Mouse (Mus musculus) hindbrain, embryonic 16.5 days (tissue): ENCODE measurements around the gene Trappc6b. TPM values are rescaled to one million over a fixed set of nuclear protein-coding genes. Genes with fewer than 3 reads are reported as not detected.
A peak's percentile ranks its signal among the peaks of the same experiment; 100 is the strongest.

Source experiments
- ATAC-seq: fragments of 200-750 bp; cut with Nextera tagmentation; 2 replicates; pipeline ENCODE4 v1.8.0; 2017; ENCODE audit warnings: moderate TSS enrichment, moderate library complexity
- H3K27ac ChIP-seq: fragments of 300-500 bp; sonication (generic); 2 replicates; pipeline ENCODE4 v1.5.1; 2014; ENCODE audit warnings: low read depth, mild to moderate bottlenecking, control low read depth, low read length, moderate library complexity
- H3K27me3 ChIP-seq: fragments of 300-500 bp; sonication (generic); replicated peaks from 2 replicates; pipeline ENCODE4 v1.6.1; 2014; ENCODE audit warnings: low read length; ENCODE audit not compliant: control insufficient read depth, insufficient read depth
- H3K36me3 ChIP-seq: fragments of 300-500 bp; sonication (generic); 2 replicates; pipeline ENCODE4 v1.6.1; 2014; ENCODE audit warnings: mild to moderate bottlenecking, low read length, moderate library complexity, mixed read lengths; ENCODE audit not compliant: control insufficient read depth, insufficient read depth
- H3K4me1 ChIP-seq: fragments of 300-500 bp; sonication (generic); 2 replicates; pipeline ENCODE4 v1.6.1; 2014; ENCODE audit warnings: low read depth, low read length; ENCODE audit not compliant: control insufficient read depth, insufficient read depth
- H3K4me2 ChIP-seq: fragments of 300-500 bp; sonication (generic); 2 replicates; pipeline ENCODE4 v1.6.1; 2014; ENCODE audit warnings: mild to moderate bottlenecking, low read length, control low read depth, moderate library complexity
- H3K4me3 ChIP-seq: fragments of 300-500 bp; sonication (generic); 2 replicates; pipeline ENCODE4 v1.5.1; 2014; ENCODE audit warnings: mild to moderate bottlenecking, low read length, control low read depth, moderate library complexity
- H3K9ac ChIP-seq: fragments of 300-500 bp; sonication (generic); 2 replicates; pipeline ENCODE4 v1.6.1; 2014; ENCODE audit warnings: low read depth, mild to moderate bottlenecking, control low read depth, low read length, moderate library complexity
- H3K9me3 ChIP-seq: fragments of 300-500 bp; sonication (generic); 2 replicates; pipeline ENCODE4 v1.6.1; 2014; ENCODE audit warnings: mild to moderate bottlenecking, low read length, moderate library complexity; ENCODE audit not compliant: control insufficient read depth
- WGBS: fragments of 180-500 bp; shearing (Covaris S2); extraction: QIAGEN DNeasy Blood & Tissue Kit; methylation state at CpG from one replicate; pipeline ENCODE4 v1.1.7; 2014; 5-methylcytosine and 5-hydroxymethylcytosine counted together
- polyA plus RNA-seq: library from polyadenylated mRNA; unstranded; fragments of >200 nt; fragmentation: Nextera tagmentation; extraction: Ambion mirVana; gene quantifications from 2 replicates; pipeline ENCODE4 v1.2.1, GENCODE M21; 2015

The Trappc6b gene
- polyA plus RNA-seq, 1 experiment from 2014 or later = 173 TPM

DNA sequence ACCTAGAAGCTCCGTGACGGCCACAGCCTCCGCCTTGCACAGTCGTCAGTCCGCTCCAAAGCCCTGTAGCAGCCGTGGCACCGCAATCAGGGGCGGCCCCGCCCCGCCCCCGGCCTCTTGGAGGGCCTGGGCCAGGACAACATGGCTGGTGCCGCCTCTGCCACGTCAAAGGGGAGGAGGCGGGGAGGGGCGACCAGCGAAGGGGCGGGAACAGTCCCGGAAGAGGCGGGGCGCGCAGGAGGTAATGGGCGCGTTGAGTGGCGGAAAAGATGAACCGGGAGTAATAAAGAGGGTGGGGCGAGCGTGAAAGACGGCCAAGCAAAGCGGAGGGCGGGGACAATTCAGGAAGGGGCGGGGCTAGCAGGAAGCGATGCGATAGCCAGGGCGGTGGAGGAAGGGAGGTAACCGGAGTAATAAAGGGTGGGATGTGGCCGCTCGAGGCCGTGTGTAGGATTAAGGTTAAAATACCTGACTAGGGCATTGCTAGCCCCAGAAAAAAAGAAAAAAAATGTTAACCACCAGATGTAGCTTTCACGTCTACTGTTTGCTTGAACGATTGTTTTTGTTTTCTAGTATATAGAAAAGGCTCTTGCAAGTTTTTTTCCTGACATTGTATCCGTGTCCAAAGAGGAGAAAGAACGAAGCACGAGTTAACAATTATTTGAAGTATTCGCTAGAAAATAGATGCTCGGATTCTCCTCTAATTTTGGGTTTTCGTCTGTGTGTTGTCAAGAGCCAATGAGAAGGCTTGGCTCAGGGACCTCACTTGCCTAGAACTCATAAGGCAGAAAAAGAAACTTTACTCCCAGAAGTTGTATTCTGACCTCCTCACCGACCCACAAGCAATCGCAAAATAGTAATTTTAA is 49.2 kb downstream of the Trappc6b start, which contains the start of gene Sec23a:
Gene Sec23a, minus strand, starts transcription at position 174 of the 866 bp plus-strand sequence.
- H3K4me2 ChIP-seq = peak within 1 kb of the TSS; percentile 84
- H3K36me3 ChIP-seq = no peaks in the 10 kb centered on the region
- H3K4me1 ChIP-seq = peaks cover 25% of the 10 kb centered on the region
- peak within 1 kb of the TSS; percentile 91 for H3K27ac ChIP-seq
- H3K9ac ChIP-seq = peak within 1 kb of the TSS; percentile 92
- under 1% methylated on average over 48 of the region's 48 CpGs for WGBS
- peak; percentile 97 for ATAC-seq
- no peaks in the 10 kb centered on the region for H3K27me3 ChIP-seq
- peak within 1 kb of the TSS; percentile 89 for H3K4me3 ChIP-seq
- no peaks in the 10 kb centered on the region for H3K9me3 ChIP-seq

DNA sequence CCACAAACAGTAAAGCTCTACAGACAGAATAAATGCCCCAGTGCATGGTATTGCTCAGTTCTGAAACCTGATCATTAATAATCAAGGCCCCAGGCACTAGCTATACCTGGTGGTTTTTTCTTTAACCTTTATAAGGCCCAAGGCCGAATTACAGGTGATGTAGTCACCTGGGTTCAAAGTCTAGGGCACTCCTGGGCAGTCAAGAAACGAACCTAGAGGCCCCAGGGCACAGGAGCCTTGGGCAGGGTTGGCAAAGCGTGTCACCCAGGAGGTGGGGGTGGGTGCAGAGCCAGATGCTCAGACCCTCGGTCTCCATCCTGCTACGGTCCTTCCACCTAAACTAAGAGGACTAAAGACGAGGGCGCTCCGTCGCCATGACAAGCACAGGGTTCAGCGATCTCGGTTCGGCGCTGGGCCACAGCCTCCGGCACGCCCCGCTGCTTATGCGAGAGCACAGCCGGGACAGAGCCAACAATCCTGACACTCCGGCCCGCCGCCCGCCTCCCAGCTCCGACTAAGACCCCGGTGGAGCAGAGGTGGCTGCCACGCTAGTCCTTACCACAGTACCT is 49.9 kb downstream of the Trappc6b start:
- no peak for ATAC-seq
- peak overlapping the region; percentile 92 for H3K9ac ChIP-seq
- H3K4me2 ChIP-seq = peak overlapping the region; percentile 84
- no peaks in the 10 kb centered on the region for H3K9me3 ChIP-seq
- H3K4me1 ChIP-seq = peaks cover 25% of the 10 kb centered on the region
- peak overlapping the region; percentile 91 for H3K27ac ChIP-seq
- H3K36me3 ChIP-seq = peaks cover 4% of the 10 kb centered on the region; the same call in 1 of the 2 replicates
- WGBS = under 1% methylated on average over 25 of the region's 25 CpGs
- no peaks in the 10 kb centered on the region for H3K27me3 ChIP-seq
- H3K4me3 ChIP-seq = peak overlapping the region; percentile 89

DNA sequence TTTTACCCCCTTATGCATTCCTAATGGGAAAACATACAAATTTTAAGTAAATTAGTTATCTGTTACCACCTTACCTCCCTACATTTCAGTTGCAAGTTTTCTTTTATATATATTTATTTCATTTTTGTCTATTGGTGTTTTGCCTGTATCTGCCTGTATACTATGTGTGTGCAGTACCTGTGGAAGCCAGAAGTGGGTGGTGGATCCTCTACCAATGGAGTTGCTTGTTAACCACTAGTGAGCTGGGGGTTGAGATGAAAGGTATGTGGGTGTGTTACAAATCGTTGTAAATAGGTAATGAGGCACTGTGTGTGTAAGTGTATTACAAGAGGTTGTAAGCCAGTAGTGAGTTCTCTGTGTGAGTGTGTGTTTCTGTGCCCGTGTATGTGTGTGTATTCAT is 50.8 kb downstream of the Trappc6b start:
- Histone ChIP-seq H3K27me3 (no peaks in the 10 kb centered on the region), H3K27ac (no peak overlapping the region), H3K36me3 (peaks cover 11% of the 10 kb centered on the region), H3K9ac (no peak overlapping the region), H3K9me3 (no peaks in the 10 kb centered on the region), H3K4me1 (peaks cover 25% of the 10 kb centered on the region), H3K4me3 (no peak overlapping the region; the same call in 1 of the 2 replicates), H3K4me2 (peak overlapping the region; percentile 84)
- no peak for ATAC-seq
- 81% methylated on average over 2 of the region's 2 CpGs for whole genome bisulfite sequencing

Other genes with a start within 250 kb of the Trappc6b start
- 106 and 108 TPM in 2 replicates for gene Sec23a, start 49.5 kb downstream of the Trappc6b start, polyA plus RNA-seq
- gene Gemin2, start 48.1 kb downstream of the Trappc6b start, polyA plus RNA-seq = 13.5 and 14.1 TPM in 2 replicates
- gene Pnn, start 5.4 kb upstream of the Trappc6b start, polyA plus RNA-seq = 76.2 and 82.2 TPM in 2 replicates
- 32.8 and 33.7 TPM in 2 replicates for gene Mia2, start 34.3 kb upstream of the Trappc6b start, polyA plus RNA-seq
- gene Fbxo33, start 158.3 kb upstream of the Trappc6b start, polyA plus RNA-seq = 3.9 and 5.1 TPM in 2 replicates